8 mouse cellular contexts compared by ENCODE assay signal in genomic region chr4:97600875-97601835, GRCm38 (mm10).
DNase-seq lines count a peak whose midpoint lies in the region; ATAC-seq lines count a peak whose summit lies in the region.

No protein-coding gene starts in this region.

- 19% methylated on average over 8 of the region's 8 CpGs for WGBS in lung, embryonic 16.5 days
- 20% methylated on average over 8 of the region's 8 CpGs for WGBS in liver, embryonic 12.5 days (ENCODE audit: insufficient replicate concordance)

- peak; percentile 90 for ATAC-seq in lung, embryonic 16.5 days (ENCODE audit: low read depth)
- peak; percentile 100 for ATAC-seq in liver, embryonic 12.5 days
- ATAC-seq in frontal cortex, adult (ENCODE audit: low TSS enrichment): no peak

- H3K36me3 ChIP-seq in lung, embryonic 16.5 days (ENCODE audit: control insufficient read depth, insufficient read depth, low read length): no peaks in the 10 kb centered on the region
- H3K36me3 ChIP-seq in erythroblast, embryonic 14.5 days (ENCODE audit: control insufficient read depth): no peaks in the 10 kb centered on the region
- H3K36me3 ChIP-seq in liver, embryonic 12.5 days: no peaks in the 10 kb centered on the region

- H3K9ac ChIP-seq in lung, embryonic 16.5 days (ENCODE audit: low read length): no peak overlapping the region
- no peak overlapping the region for H3K9ac ChIP-seq in liver, embryonic 12.5 days

- peak overlapping the region; percentile 20; the same call in 1 of the 2 replicates for H3K4me2 ChIP-seq in lung, embryonic 16.5 days (ENCODE audit: low read depth, low read length)
- peak overlapping the region; percentile 53 for H3K4me2 ChIP-seq in liver, embryonic 12.5 days

- H3K4me3 ChIP-seq in lung, embryonic 16.5 days (ENCODE audit: low read length): no peak overlapping the region
- H3K4me3 ChIP-seq in erythroblast, embryonic 14.5 days (replicated peaks): peak overlapping the region; percentile 11
- no peak overlapping the region for H3K4me3 ChIP-seq in liver, embryonic 12.5 days

- H3K27ac ChIP-seq in lung, embryonic 16.5 days (ENCODE audit: low read length): peak overlapping the region; percentile 29; the same call in 1 of the 2 replicates
- H3K27ac ChIP-seq in liver, embryonic 12.5 days: peak overlapping the region; percentile 54; the same call in 1 of the 2 replicates

- no peaks in the 10 kb centered on the region for H3K9me3 ChIP-seq in lung, embryonic 16.5 days (ENCODE audit: control insufficient read depth, low read length)
- H3K9me3 ChIP-seq in erythroblast, embryonic 14.5 days (ENCODE audit: control insufficient read depth, low read length): no peaks in the 10 kb centered on the region
- no peaks in the 10 kb centered on the region for H3K9me3 ChIP-seq in liver, embryonic 12.5 days (replicated peaks)

- H3K27me3 ChIP-seq in lung, embryonic 16.5 days (ENCODE audit: control insufficient read depth, insufficient read depth, low read depth, low read length): no peaks in the 10 kb centered on the region; the same call in 1 of the 2 replicates
- H3K27me3 ChIP-seq in erythroblast, embryonic 14.5 days (ENCODE audit: control insufficient read depth): no peaks in the 10 kb centered on the region
- H3K27me3 ChIP-seq in liver, embryonic 12.5 days (replicated peaks): no peaks in the 10 kb centered on the region

- no peak for DNase-seq in lung, postnatal 25 days (ENCODE audit: low spot score)
- DNase-seq in kidney, adult 9 months: no peak
- DNase-seq in spleen, adult 18-20 months: no peak
- DNase-seq in frontal cortex, adult 2 months (ENCODE audit: extremely low spot score in 1 of 2, low spot score in 1 of 2): no peak

- H3K4me1 ChIP-seq in lung, embryonic 16.5 days (replicated peaks; ENCODE audit: control insufficient read depth, insufficient read depth, low read length): peaks cover 9% of the 10 kb centered on the region; the same call in 1 of the 2 replicates
- peaks cover 23% of the 10 kb centered on the region for H3K4me1 ChIP-seq in erythroblast, embryonic 14.5 days (ENCODE audit: control insufficient read depth)
- H3K4me1 ChIP-seq in liver, embryonic 12.5 days: peaks cover 22% of the 10 kb centered on the region
